9 mouse cellular contexts compared by ENCODE assay signal in genomic region chr4:66923616-66924276, GRCm38 (mm10).
DNase-seq lines count a peak whose midpoint lies in the region; ATAC-seq and TF ChIP-seq lines count a peak whose summit lies in the region.
"Had no signal": no experiment of that assay in that cellular context is flagged by ENCODE, and none has a peak within 500 bp of the region (broad histone marks: within the 10 kb centered on the region; RNA-seq: fewer than 3 reads in every experiment).

No protein-coding gene starts in this region.

- H3K4me1 ChIP-seq in heart, adult 2 months (ENCODE audit: control insufficient read depth, insufficient read depth, low read length), result no peaks in the 10 kb centered on the region
- H3K4me1 ChIP-seq in heart, embryonic 12.5 days (replicated peaks), result no peaks in the 10 kb centered on the region
- no peaks in the 10 kb centered on the region for H3K4me1 ChIP-seq in embryonic facial prominence, embryonic 10.5 days
- H3K4me1 ChIP-seq in hindbrain, postnatal 0 days (ENCODE audit: insufficient read depth, low read length), result no peaks in the 10 kb centered on the region
- no peaks in the 10 kb centered on the region for H3K4me1 ChIP-seq in limb, embryonic 14.5 days (ENCODE audit: control insufficient read depth, insufficient read depth, low read length)
- H3K4me1 ChIP-seq: midbrain, embryonic 12.5 days had no signal

- H3K27ac ChIP-seq in heart, adult 2 months, result no peak overlapping the region
- no peak overlapping the region for H3K27ac ChIP-seq in heart, embryonic 12.5 days (ENCODE audit: poor library complexity, severe bottlenecking)
- H3K27ac ChIP-seq in embryonic facial prominence, embryonic 10.5 days (replicated peaks), result no peak overlapping the region
- H3K27ac ChIP-seq in hindbrain, postnatal 0 days, result no peak overlapping the region
- no peak overlapping the region for H3K27ac ChIP-seq in limb, embryonic 14.5 days (replicated peaks; ENCODE audit: low read depth, low read length)
- H3K27ac ChIP-seq: midbrain, embryonic 12.5 days had no signal

- no peaks in the 10 kb centered on the region for H3K79me2 ChIP-seq in heart, adult 2 months (replicated peaks; ENCODE audit: control insufficient read depth, insufficient read depth, low read length)

- intact Hi-C loops in heart, adult 2 months (cut with DNase I), result no loop called here

- ATAC-seq in heart, embryonic 12.5 days (ENCODE audit: insufficient number of reproducible peaks, low FRiP score), result no peak
- ATAC-seq in hindbrain, postnatal 0 days, result 0 out of 2 replicates have a peak, but pooled peaks have one; percentile 61
- no peak for ATAC-seq in limb, embryonic 14.5 days (ENCODE audit: low FRiP score, low read depth)

- H3K9ac ChIP-seq in heart, adult 2 months (ENCODE audit: low read depth, low read length), result no peak overlapping the region
- H3K9ac ChIP-seq in heart, embryonic 12.5 days, result no peak overlapping the region
- no peak overlapping the region for H3K9ac ChIP-seq in hindbrain, postnatal 0 days (replicated peaks; ENCODE audit: low read length)
- H3K9ac ChIP-seq in limb, embryonic 14.5 days (ENCODE audit: low read depth, low read length, severe bottlenecking), result no peak overlapping the region
- H3K9ac ChIP-seq: midbrain, embryonic 12.5 days had no signal

- no peak for TF ChIP-seq POLR2A in heart, adult 2 months (IDR thresholded peaks at IDR 0.05; ENCODE audit: insufficient read depth, low read depth, low read length)
- no peak for TF ChIP-seq POLR2A in limb, embryonic 14.5 days (IDR thresholded peaks at IDR 0.05; ENCODE audit: borderline replicate concordance, extremely low read depth, insufficient read depth, insufficient read length)

- 27% methylated on average over 3 of the region's 3 CpGs for WGBS in heart, adult 2 months
- WGBS in heart, embryonic 12.5 days, result 36% methylated on average over 3 of the region's 3 CpGs
- 70% methylated on average over 3 of the region's 3 CpGs for WGBS in embryonic facial prominence, embryonic 10.5 days
- 65% methylated on average over 3 of the region's 3 CpGs for WGBS in hindbrain, postnatal 0 days
- 42% methylated on average over 3 of the region's 3 CpGs for WGBS in limb, embryonic 14.5 days

- no peak overlapping the region for H3K4me3 ChIP-seq in heart, adult 2 months
- no peak overlapping the region for H3K4me3 ChIP-seq in heart, embryonic 12.5 days
- no peak overlapping the region for H3K4me3 ChIP-seq in embryonic facial prominence, embryonic 10.5 days
- no peak overlapping the region for H3K4me3 ChIP-seq in hindbrain, postnatal 0 days (ENCODE audit: low read length)
- no peak overlapping the region for H3K4me3 ChIP-seq in limb, embryonic 14.5 days (replicated peaks; ENCODE audit: low read length)
- H3K4me3 ChIP-seq: midbrain, embryonic 12.5 days had no signal

- no peaks in the 10 kb centered on the region for H3K27me3 ChIP-seq in heart, adult 2 months (ENCODE audit: control insufficient read depth, insufficient read depth, low read length)
- no peaks in the 10 kb centered on the region for H3K27me3 ChIP-seq in heart, embryonic 12.5 days (replicated peaks)
- no peaks in the 10 kb centered on the region for H3K27me3 ChIP-seq in embryonic facial prominence, embryonic 10.5 days (replicated peaks; ENCODE audit: low read depth, poor library complexity, severe bottlenecking)
- H3K27me3 ChIP-seq in hindbrain, postnatal 0 days (ENCODE audit: insufficient read depth, low read length), result no peaks in the 10 kb centered on the region
- H3K27me3 ChIP-seq in limb, embryonic 14.5 days (ENCODE audit: control insufficient read depth, insufficient read depth, low read length), result no peaks in the 10 kb centered on the region
- H3K27me3 ChIP-seq: midbrain, embryonic 12.5 days had no signal

- no peaks in the 10 kb centered on the region for H3K36me3 ChIP-seq in heart, adult 2 months (ENCODE audit: control insufficient read depth, insufficient read depth, low read length)
- no peaks in the 10 kb centered on the region for H3K36me3 ChIP-seq in heart, embryonic 12.5 days
- H3K36me3 ChIP-seq in embryonic facial prominence, embryonic 10.5 days (replicated peaks), result no peaks in the 10 kb centered on the region
- no peaks in the 10 kb centered on the region for H3K36me3 ChIP-seq in hindbrain, postnatal 0 days (ENCODE audit: insufficient read depth, low read length)
- no peaks in the 10 kb centered on the region for H3K36me3 ChIP-seq in limb, embryonic 14.5 days (ENCODE audit: control insufficient read depth, insufficient read depth, low read length)
- H3K36me3 ChIP-seq: midbrain, embryonic 12.5 days had no signal

- H3K9me3 ChIP-seq in heart, embryonic 12.5 days (replicated peaks), result no peaks in the 10 kb centered on the region
- H3K9me3 ChIP-seq in embryonic facial prominence, embryonic 10.5 days, result no peaks in the 10 kb centered on the region
- no peaks in the 10 kb centered on the region for H3K9me3 ChIP-seq in hindbrain, postnatal 0 days (ENCODE audit: low read length)
- H3K9me3 ChIP-seq in limb, embryonic 14.5 days (ENCODE audit: control insufficient read depth, low read length), result no peaks in the 10 kb centered on the region
- H3K9me3 ChIP-seq: midbrain, embryonic 12.5 days had no signal

- TF ChIP-seq EP300 in heart, adult 2 months (IDR thresholded peaks at IDR 0.05; ENCODE audit: insufficient read depth, low read depth, low read length), result no peak

- TF ChIP-seq CTCF in heart, adult 2 months (IDR thresholded peaks at IDR 0.05), result peak; percentile 61
- TF ChIP-seq CTCF in hindbrain, postnatal 0 days (IDR thresholded peaks at IDR 0.05; ENCODE audit: low read depth), result peak; percentile 80

- DNase-seq in heart, adult 2 months, result peak in 1 of 2 experiments; percentile 22
- DNase-seq in adrenal gland, postnatal 10 days, result peak; percentile 75
- peak; percentile 53 for DNase-seq in embryonic facial prominence, embryonic 10.5 days (ENCODE audit: low spot score)
- peak; percentile 81 for DNase-seq in hindbrain, postnatal 0 days (ENCODE audit: low spot score)
- peak; percentile 59 for DNase-seq in limb, embryonic 14.5 days (ENCODE audit: low spot score)
- peak; percentile 51 for DNase-seq in retina, postnatal 1 day
- DNase-seq in thymus, postnatal 10 days (ENCODE audit: low spot score in 2 of 2), result no peak

- H3K4me2 ChIP-seq in heart, embryonic 12.5 days, result no peak overlapping the region
- H3K4me2 ChIP-seq in hindbrain, postnatal 0 days (ENCODE audit: low read depth, low read length), result no peak overlapping the region
- no peak overlapping the region for H3K4me2 ChIP-seq in limb, embryonic 14.5 days (replicated peaks; ENCODE audit: low read depth, low read length, severe bottlenecking)
- H3K4me2 ChIP-seq: midbrain, embryonic 12.5 days had no signal

Comparison
In these comparisons a context has a peak if more than half of its experiments do, and no peak if none do; other contexts are left out.
1. DNase-seq: peak in adrenal gland, postnatal 10 days (single experiment), embryonic facial prominence, embryonic 10.5 days (single experiment), hindbrain, postnatal 0 days (single experiment), limb, embryonic 14.5 days (single experiment) and retina, postnatal 1 day (single experiment); none in thymus, postnatal 10 days (0 of 2).